Mouse (Mus musculus) liver, embryonic 15.5 days (tissue): Measurements from ENCODE around the gene Gltp. TPM values are rescaled to one million over a fixed set of nuclear protein-coding genes. Genes with fewer than 3 reads are reported as not detected.

Source experiments
- ATAC-seq: fragments of 200-750 bp; cut with Nextera tagmentation; 2 replicates; pipeline ENCODE4 v1.8.0; 2017; ENCODE audit warnings: moderate number of reproducible peaks, mild to moderate bottlenecking, moderate library complexity; ENCODE audit not compliant: insufficient read depth
- H3K27ac ChIP-seq: fragments of 300-500 bp; sonication (generic); replicated peaks from 2 replicates; pipeline ENCODE4 v1.5.1; 2015; ENCODE audit warnings: mild to moderate bottlenecking, inconsistent platforms
- H3K27me3 ChIP-seq: fragments of 300-500 bp; sonication (generic); 2 replicates; pipeline ENCODE4 v1.6.1; 2015; ENCODE audit warnings: mild to moderate bottlenecking, inconsistent platforms
- H3K36me3 ChIP-seq: fragments of 300-500 bp; sonication (generic); replicated peaks from 2 replicates; pipeline ENCODE4 v1.6.1; 2015; ENCODE audit warnings: moderate library complexity, mild to moderate bottlenecking, inconsistent platforms
- H3K4me1 ChIP-seq: fragments of 300-500 bp; sonication (generic); replicated peaks from 2 replicates; pipeline ENCODE4 v1.6.1; 2015; ENCODE audit warnings: inconsistent platforms
- H3K4me2 ChIP-seq: fragments of 300-500 bp; sonication (generic); 2 replicates; pipeline ENCODE4 v1.6.1; 2015; ENCODE audit warnings: moderate library complexity, mild to moderate bottlenecking, inconsistent platforms
- H3K4me3 ChIP-seq: fragments of 300-500 bp; sonication (generic); replicated peaks from 2 replicates; pipeline ENCODE4 v1.5.1; 2015; ENCODE audit warnings: mild to moderate bottlenecking, inconsistent platforms
- H3K9ac ChIP-seq: fragments of 300-500 bp; sonication (generic); 2 replicates; pipeline ENCODE4 v1.6.1; 2015; ENCODE audit warnings: moderate library complexity, mild to moderate bottlenecking, inconsistent platforms
- H3K9me3 ChIP-seq: fragments of 300-500 bp; sonication (generic); replicated peaks from 2 replicates; pipeline ENCODE4 v1.6.1; 2016; ENCODE audit warnings: inconsistent platforms
- WGBS: fragments of 180-500 bp; shearing (Covaris S2); methylation state at CpG from one replicate; pipeline ENCODE4 v1.1.7; 2015; ENCODE audit warnings: mixed read lengths; ENCODE audit not compliant: insufficient replicate concordance; 5-methylcytosine and 5-hydroxymethylcytosine counted together
- polyA plus RNA-seq: library from polyadenylated mRNA; unstranded; fragments of >200 nt; fragmentation: Nextera tagmentation; extraction: Ambion mirVana; gene quantifications from 2 replicates; pipeline ENCODE4 v1.2.1, GENCODE M21; 2015

The Gltp gene
- polyA plus RNA-seq, 1 experiment from 2014 or later = 36.2 TPM

GRCm38 (mm10) chr5:114719928-114720270 lies 29.1 kb upstream of the Gltp start:
- H3K9ac ChIP-seq = no peak overlapping the region
- no peak overlapping the region for H3K4me3 ChIP-seq
- no peak overlapping the region for H3K4me2 ChIP-seq
- no peaks in the 10 kb centered on the region for H3K27me3 ChIP-seq
- no peaks in the 10 kb centered on the region for H3K9me3 ChIP-seq
- no peak for ATAC-seq
- H3K36me3 ChIP-seq = peaks cover 68% of the 10 kb centered on the region
- 81% methylated on average over 6 of the region's 6 CpGs for WGBS
- H3K27ac ChIP-seq = no peak overlapping the region
- peaks cover 4% of the 10 kb centered on the region; the same call in 1 of the 2 replicates for H3K4me1 ChIP-seq

- peaks cover 75% of the 10 kb centered on the region for H3K36me3 ChIP-seq
- H3K9ac ChIP-seq = no peak overlapping the region
- H3K4me3 ChIP-seq = no peak overlapping the region
- H3K27ac ChIP-seq = no peak overlapping the region
- peak; percentile 57 for ATAC-seq
- H3K27me3 ChIP-seq = no peaks in the 10 kb centered on the region
- H3K4me2 ChIP-seq = no peak overlapping the region
- WGBS = 73% methylated on average over 20 of the region's 20 CpGs
- peaks cover 4% of the 10 kb centered on the region; the same call in 1 of the 2 replicates for H3K4me1 ChIP-seq
- no peaks in the 10 kb centered on the region for H3K9me3 ChIP-seq
These were observed 28.5 kb upstream of the Gltp start for GRCm38 (mm10) chr5:114719003-114719927.

DNA sequence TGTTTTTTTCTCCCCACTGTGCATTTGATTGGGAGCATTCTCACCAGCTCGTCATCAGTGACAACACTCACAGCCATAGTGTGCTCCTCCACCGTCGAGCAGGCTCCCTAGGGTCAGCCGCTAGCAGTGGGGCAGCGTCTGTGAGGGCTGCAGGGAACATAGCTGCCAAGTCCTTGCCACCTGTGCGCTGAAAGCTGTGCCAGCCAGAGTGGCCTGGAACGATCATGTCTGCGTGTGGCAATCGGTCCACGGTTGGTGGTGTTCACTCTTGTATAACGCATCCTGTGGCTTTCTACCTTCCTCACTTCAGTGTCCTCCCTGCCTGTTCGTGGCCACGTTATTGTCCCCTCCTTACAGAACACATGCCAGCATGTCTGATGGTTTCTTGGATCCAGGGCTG lies 27.7 kb upstream of the Gltp start:
- Histone ChIP-seq H3K27ac (no peak overlapping the region), H3K9me3 (no peaks in the 10 kb centered on the region), H3K4me1 (peaks cover 4% of the 10 kb centered on the region; the same call in 1 of the 2 replicates), H3K4me2 (no peak overlapping the region), H3K36me3 (peaks cover 78% of the 10 kb centered on the region), H3K9ac (no peak overlapping the region), H3K4me3 (no peak overlapping the region), H3K27me3 (no peaks in the 10 kb centered on the region)
- 82% methylated on average over 13 of the region's 13 CpGs for WGBS
- no peak for ATAC-seq

DNA sequence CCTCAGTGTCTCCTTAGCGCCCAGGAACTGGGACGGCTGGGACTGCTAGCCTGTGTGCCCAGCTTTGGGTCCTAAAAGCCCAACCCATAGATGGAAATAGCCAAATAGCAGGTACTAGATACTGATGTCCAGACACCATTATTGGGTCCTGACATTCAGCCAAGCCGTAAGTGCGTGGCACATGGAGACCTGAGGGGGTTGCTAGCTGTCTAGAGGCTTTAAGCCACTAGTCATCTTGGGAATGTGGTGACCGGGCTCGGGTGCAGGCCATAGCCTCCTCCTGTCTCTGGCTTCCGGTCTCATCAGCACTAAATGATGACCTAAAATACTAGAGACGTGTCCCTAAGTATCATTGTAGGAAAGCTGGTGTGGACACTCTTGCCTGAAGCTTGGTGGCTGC lies 27.2 kb upstream of the Gltp start:
- Histone ChIP-seq H3K27ac (no peak overlapping the region), H3K4me3 (no peak overlapping the region), H3K9ac (no peak overlapping the region), H3K9me3 (no peaks in the 10 kb centered on the region), H3K27me3 (no peaks in the 10 kb centered on the region), H3K36me3 (peaks cover 84% of the 10 kb centered on the region), H3K4me2 (no peak overlapping the region), H3K4me1 (peaks cover 4% of the 10 kb centered on the region; the same call in 1 of the 2 replicates)
- WGBS = 85% methylated on average over 8 of the region's 8 CpGs
- no peak for ATAC-seq

GRCm38 (mm10) chr5:114717292-114717691 lies 26.5 kb upstream of the Gltp start:
- Histone ChIP-seq H3K36me3 (peaks cover 85% of the 10 kb centered on the region), H3K27ac (no peak overlapping the region), H3K27me3 (no peaks in the 10 kb centered on the region), H3K4me2 (no peak overlapping the region), H3K9me3 (no peaks in the 10 kb centered on the region), H3K4me1 (peaks cover 4% of the 10 kb centered on the region; the same call in 1 of the 2 replicates), H3K9ac (no peak overlapping the region), H3K4me3 (no peak overlapping the region)
- WGBS = 79% methylated on average over 12 of the region's 12 CpGs
- no peak for ATAC-seq

DNA sequence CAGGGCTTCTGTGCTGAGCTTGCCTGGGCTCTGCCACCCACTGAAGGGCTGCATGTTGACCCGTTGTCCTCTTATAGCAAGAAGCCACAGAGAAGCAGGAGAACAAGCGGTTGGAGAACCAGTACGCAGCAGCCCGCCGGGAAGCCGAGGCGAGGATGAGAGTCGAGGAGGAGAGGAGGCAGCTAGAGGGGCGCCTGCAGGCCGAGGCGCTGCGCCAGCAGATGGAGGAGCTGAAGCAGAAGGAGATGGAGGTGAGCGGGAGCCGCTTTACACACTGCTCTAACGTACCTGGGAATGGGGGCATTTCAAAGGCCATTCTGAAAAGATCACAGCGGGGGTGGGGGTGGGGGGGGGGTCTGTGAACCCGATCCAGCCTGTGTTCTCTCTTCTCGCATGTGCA lies 23.8 kb upstream of the Gltp start:
- no peak overlapping the region for H3K9ac ChIP-seq
- H3K4me2 ChIP-seq = no peak overlapping the region
- peaks cover 5% of the 10 kb centered on the region; the same call in 1 of the 2 replicates for H3K4me1 ChIP-seq
- WGBS = 86% methylated on average over 18 of the region's 18 CpGs
- H3K4me3 ChIP-seq = no peak overlapping the region
- no peaks in the 10 kb centered on the region for H3K27me3 ChIP-seq
- peaks cover 82% of the 10 kb centered on the region for H3K36me3 ChIP-seq
- no peak overlapping the region for H3K27ac ChIP-seq
- ATAC-seq = no peak
- no peaks in the 10 kb centered on the region for H3K9me3 ChIP-seq

DNA sequence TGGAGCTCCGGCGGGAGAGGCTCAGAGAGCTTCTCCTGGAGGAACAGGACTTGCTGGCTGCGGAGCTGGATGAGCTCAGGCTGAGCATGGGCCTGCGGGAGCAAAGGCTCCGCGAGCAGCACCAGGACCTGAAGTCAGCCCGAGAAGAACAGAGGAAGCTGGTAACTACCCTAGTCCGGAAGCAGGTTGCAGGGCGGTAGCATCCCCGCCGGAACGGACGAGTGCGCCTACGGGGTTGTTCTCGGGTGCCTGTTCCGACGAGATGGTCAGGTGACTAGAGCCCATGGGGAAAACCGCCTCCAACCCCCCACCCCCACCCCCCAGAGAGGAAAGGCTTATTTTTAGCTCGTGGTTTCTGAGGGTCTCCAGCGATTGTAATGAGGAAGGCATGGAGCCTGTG lies 18.6 kb upstream of the Gltp start:
- Histone ChIP-seq H3K4me2 (peak overlapping the region; percentile 30), H3K36me3 (peaks cover 34% of the 10 kb centered on the region)

GRCm38 (mm10) chr5:114708491-114708890 lies 17.7 kb upstream of the Gltp start:
- peak overlapping the region; percentile 82; the same call in 1 of the 2 replicates for H3K9ac ChIP-seq
- WGBS = 47% methylated on average over 15 of the region's 15 CpGs

More for the DNA sequence above, 18.6 kb upstream of the Gltp start:
- Histone ChIP-seq H3K4me3 (peak overlapping the region; percentile 15; the same call in 1 of the 2 replicates), H3K27me3 (no peaks in the 10 kb centered on the region), H3K9ac (no peak overlapping the region), H3K27ac (no peak overlapping the region), H3K9me3 (no peaks in the 10 kb centered on the region), H3K4me1 (peaks cover 20% of the 10 kb centered on the region)
- 60% methylated on average over 21 of the region's 21 CpGs for WGBS
- ATAC-seq = no peak

GRCm38 (mm10) chr5:114707265-114708068 lies 16.7 kb upstream of the Gltp start, which contains the start of gene Tchp:
Gene Tchp (plus strand): TSS chr5:114707760.
- no peaks in the 10 kb centered on the region for H3K9me3 ChIP-seq
- 5% methylated on average over 49 of the region's 49 CpGs for WGBS
- H3K4me1 ChIP-seq = peaks cover 29% of the 10 kb centered on the region
- no peak within 1 kb of the TSS for H3K27ac ChIP-seq
- H3K36me3 ChIP-seq = peaks cover 18% of the 10 kb centered on the region
- H3K27me3 ChIP-seq = no peaks in the 10 kb centered on the region
- H3K9ac ChIP-seq = peak within 1 kb of the TSS; percentile 82
- peak within 1 kb of the TSS; percentile 87 for H3K4me2 ChIP-seq
- peak within 1 kb of the TSS; percentile 88 for H3K4me3 ChIP-seq
- ATAC-seq = peak; percentile 71

More at GRCm38 (mm10) chr5:114708491-114708890, 17.7 kb upstream of the Gltp start:
- ATAC-seq = no peak
- Histone ChIP-seq H3K4me1 (peaks cover 20% of the 10 kb centered on the region), H3K4me3 (peak overlapping the region; percentile 88), H3K36me3 (peaks cover 26% of the 10 kb centered on the region), H3K4me2 (peak overlapping the region; percentile 87), H3K9me3 (no peaks in the 10 kb centered on the region), H3K27ac (no peak overlapping the region), H3K27me3 (no peaks in the 10 kb centered on the region)

DNA sequence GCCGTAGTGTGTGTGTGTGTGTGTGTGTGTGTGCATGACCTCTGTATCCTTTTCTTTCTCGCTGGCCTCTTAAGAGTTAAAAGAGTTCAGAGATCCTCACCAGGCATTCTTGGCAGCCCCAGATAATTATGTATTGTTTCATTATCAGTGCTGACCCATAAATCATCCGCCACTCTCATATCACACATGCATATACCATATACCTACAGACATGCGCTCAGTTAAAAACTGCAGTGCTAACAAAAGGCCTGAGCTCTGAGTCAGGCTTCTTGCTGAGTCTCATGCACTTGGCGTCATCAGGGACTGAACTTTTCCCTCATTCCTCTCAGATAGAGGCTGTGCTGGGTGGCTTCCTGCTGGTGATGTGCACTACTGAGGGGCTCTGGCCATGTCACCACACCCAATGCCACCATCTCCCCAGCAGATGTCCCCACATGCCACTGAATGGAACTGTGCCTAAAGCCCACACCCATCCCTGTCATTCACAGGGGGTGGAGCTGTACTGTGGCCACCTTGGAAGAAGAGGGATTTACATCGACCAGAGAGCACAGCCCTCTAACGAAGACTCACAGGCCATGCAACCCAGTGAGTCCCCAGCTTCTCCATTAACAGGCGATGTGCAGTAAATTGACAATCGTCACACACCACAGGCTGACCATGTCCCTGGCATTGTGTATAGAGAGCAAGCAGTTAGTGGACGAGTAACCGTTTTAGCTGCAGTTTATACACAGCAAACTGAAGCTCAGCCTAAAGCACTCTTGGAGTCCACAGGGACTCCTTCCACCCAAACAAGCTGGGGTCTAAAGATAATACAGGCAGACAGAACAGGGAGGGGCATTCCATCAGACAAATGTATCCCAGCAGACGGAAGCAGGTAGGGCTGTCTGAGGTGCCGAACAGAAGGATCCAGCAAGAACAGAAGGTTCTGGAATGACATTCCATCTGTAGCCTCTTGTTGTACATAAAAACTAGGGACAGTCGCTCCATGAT lies 11.9 kb upstream of the Gltp start:
- H3K4me1 ChIP-seq = peaks cover 15% of the 10 kb centered on the region
- 32% methylated on average over 14 of the region's 14 CpGs for WGBS
- H3K27ac ChIP-seq = peak overlapping the region; percentile 42; the same call in 1 of the 2 replicates
- H3K9ac ChIP-seq = no peak overlapping the region
- H3K36me3 ChIP-seq = no peaks in the 10 kb centered on the region
- no peaks in the 10 kb centered on the region for H3K27me3 ChIP-seq
- peak overlapping the region; percentile 18; the same call in 1 of the 2 replicates for H3K4me2 ChIP-seq
- H3K4me3 ChIP-seq = no peak overlapping the region
- ATAC-seq = peak; percentile 72
- H3K9me3 ChIP-seq = no peaks in the 10 kb centered on the region
